Mouse (Mus musculus) midbrain, embryonic 15.5 days (tissue): ENCODE measurements around the gene Map1b. TPM values are rescaled to one million over a fixed set of nuclear protein-coding genes. Genes with fewer than 3 reads are reported as not detected.

Experiments used
- polyA plus RNA-seq: library from polyadenylated mRNA; unstranded; fragments of >200 nt; fragmentation: Nextera tagmentation; extraction: Ambion mirVana; gene quantifications from 2 replicates; pipeline ENCODE4 v1.2.1, GENCODE M21; 2015

The Map1b gene
- polyA plus RNA-seq, 1 experiment from 2014 or later: 2,223 TPM

Other genes with a start within 250 kb of the Map1b start
- 51.2 and 53.2 TPM in 2 replicates for gene Ptcd2, start 171.8 kb downstream of the Map1b start, polyA plus RNA-seq
- gene Mrps27, start 171.8 kb downstream of the Map1b start, polyA plus RNA-seq: 38.9 and 41.6 TPM in 2 replicates